Mouse (Mus musculus): ENCODE data around the gene Odf3.
A peak's percentile ranks its signal among the peaks of the same experiment; 100 is the strongest.

DNA sequence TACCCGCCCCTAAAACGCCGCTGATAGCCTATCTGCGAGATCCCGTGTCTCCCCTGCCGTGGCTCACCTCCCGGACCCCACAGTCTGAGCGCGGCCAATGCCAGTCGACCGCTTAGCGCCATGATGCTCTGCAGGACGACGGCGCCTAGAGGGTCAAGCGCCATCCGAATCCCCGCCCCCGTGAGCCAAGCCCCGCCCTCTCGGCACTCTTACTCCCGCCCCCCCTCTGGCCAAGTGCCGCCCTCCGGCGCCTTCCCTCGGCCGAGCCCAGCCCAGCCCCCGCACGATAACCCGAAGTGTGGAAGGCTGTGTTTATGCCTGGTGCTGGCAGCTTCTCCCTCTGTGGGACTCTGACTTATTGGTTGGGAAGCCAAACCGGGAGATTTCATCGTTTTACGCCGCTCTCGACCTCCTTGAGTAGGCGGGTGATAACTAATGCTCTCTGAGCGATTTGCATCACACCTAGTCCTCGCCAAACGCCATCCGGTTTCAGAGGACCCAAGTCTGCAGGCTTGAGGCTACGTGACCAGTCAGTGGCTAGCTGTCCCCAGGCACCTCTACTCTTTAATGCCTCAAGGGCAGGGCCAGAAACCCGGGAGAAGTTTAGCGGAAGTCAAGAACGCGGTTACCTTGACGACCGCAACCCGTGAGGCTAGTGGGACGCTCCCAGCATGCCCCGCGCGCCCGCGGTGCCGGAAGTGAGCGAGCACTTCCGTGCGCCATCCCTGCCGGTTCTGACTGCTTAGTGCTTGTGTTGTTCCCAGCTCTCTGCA is 34.3 kb downstream of the Odf3 start, which contains the start of the genes Psmd13 and Sirt3:
- TF ChIP-seq POLR2A (IDR thresholded peaks at IDR 0.05; ENCODE audit: borderline replicate concordance, extremely low read depth, insufficient read depth, insufficient read length, poor library complexity, severe bottlenecking) (0 out of 2 replicates have a peak, but pooled peaks have one; percentile 9), CTCF (IDR thresholded peaks at IDR 0.05; ENCODE audit: borderline replicate concordance, extremely low read depth, insufficient read depth, insufficient read length) (no peak)

Measured in brain, embryonic 14.5 days (tissue).